Mouse (Mus musculus) left cerebral cortex, adult 11 months (tissue): ENCODE results near the gene Secisbp2l.
A peak's percentile ranks its signal among the peaks of the same experiment; 100 is the strongest.

Experiments
- DNase-seq: peaks from one replicate; pipeline ENCODE4 v3.0.0; 2022; ENCODE audit warnings: low spot score

The Secisbp2l gene

DNA sequence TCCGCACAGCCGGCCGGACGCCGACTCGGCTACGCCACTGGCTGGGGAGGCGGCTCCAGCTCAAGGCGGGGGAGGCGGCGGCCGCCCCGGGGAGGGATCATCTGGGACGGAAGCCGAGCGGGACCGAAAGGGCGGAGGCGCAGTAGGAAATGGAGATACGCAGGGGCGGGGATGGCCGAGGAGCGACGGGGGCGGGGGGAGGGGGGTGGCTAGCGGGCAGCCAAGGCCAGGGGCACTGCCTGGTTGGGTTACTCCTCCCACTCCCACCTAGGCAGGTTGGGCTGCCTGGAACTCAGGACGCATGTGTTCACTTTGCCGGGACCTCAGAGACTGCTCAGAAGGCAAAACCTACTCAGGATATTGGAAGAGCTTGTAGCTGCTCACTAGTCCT, at the start of gene Secisbp2l:
Gene Secisbp2l, minus strand, starts transcription at position 152 of the 391 bp plus-strand sequence.
- DNase-seq = peak; percentile 89

DNA sequence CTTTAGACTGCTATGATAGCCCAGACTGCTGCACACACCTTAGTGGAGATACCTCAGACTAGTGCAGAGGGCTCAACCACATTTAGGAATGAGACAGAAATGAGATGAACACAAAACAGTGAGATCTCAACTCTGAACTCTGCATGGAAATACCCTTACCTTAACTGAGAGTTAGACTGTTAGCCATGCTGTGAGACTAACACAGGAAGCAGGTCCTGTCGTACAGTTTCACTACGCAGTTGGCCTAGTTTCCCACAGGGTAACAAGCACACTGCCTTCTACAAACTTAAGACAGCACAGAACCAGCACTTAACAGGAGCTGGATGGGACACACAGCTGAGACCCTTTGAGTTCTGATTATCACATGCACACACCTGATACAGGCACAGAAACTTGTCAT, 47.3 kb upstream of the Secisbp2l start:
- no peak for DNase-seq

DNA sequence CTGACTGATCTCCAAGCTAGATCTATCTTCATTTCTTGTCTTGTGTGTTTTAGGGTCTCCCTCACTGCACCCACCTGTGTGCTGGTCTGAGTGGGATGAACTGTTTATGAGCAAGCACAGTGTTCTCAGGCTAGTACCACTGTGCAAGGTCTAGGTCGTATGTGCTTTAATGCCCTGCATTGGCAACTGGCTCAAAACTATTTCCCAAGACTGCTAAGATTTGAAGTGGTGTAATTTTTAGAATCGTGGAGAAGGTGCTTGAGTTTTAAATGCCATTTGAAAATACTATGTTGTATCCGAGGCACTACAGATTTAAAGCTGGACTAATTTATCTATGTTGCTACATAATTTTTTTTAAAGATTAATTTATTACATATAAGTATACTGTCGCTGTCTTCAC, 45.2 kb upstream of the Secisbp2l start:
- DNase-seq = no peak

DNA sequence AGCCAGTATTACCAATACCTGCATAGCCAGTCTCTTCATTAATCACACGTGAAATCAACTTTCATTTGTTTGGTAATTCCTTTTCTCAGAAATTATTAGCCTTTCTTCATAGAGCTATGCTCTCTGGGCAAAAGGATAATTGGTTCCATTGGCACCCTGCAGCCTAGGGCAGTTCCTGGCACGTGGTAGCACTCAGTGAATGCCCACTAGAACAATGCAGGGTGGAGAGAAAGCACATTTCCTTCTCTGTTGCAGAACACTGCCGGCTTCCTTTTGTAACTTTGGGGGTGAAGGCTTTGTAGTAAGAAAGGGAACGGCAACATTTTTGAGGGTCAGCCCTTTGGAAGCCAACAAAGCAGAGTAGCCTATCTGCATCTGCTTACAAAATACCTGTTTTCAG, 43.5 kb upstream of the Secisbp2l start:
- DNase-seq = no peak

DNA sequence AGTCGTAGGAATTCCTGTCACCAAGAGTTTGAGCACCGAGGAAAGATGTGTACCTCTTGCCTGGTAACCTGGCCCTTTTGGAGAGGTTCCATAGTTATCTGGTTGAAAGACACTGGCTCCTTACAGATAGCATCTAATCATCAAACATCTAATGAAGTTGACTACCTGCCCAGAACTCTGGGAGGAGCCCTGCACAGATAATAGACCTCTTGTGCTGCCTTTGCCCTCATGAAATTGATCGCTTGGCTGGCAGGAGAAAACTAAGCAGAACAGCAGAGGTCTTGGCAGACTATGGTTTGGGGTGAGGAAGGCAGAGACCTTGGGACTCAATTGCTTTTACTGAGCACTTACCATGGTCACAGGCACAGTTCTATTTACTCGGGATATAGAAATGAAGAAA, 37.7 kb upstream of the Secisbp2l start:
- no peak for DNase-seq

DNA sequence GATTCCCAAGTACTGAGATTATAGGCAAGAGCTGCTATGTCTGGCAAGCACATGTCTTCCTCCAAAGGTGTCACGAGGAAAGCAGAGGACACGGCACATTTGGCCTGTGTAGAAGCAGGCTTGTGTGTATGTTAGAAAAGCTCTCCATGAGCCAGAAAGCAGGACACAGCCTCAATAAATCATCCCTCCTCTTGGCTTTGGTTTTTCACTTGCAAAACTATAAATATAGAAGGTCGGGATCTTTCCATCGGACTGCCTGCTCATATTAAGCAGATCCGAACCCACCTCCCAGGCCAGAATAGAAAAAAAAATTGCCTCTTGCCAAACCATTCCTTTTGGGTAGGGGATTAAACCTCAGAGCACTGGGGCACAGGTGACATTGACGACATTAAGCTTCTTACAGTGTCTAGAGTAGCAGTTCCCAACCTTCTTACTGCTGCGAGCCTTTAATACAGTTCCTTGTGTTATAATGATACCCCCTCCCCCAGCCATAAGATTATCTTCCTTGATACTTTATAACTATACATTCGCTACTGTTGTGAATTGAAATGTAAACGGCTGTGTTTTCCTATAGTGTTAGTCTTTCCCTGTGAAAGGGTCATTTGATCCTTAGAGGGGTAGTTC, 31.4 kb upstream of the Secisbp2l start:
- DNase-seq = no peak

DNA sequence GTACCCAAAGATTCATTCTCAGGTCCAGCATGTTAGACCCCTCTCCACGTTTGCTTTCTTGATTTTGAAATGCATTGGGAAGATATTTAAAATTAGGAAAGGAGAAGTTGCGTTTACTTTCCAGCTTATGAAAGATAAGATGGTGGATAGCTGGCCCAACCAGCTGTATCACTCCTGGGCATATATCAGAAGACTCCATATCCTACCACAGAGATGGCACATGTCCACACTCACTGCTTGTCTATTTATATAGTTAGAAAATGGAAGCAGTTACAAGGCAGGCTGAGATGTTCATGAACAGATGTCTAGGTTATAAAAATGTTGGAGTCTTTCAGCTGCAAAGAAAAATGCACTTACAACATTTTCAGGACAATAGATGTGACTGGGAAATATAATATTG, 28.7 kb upstream of the Secisbp2l start:
- DNase-seq = peak; percentile 27

DNA sequence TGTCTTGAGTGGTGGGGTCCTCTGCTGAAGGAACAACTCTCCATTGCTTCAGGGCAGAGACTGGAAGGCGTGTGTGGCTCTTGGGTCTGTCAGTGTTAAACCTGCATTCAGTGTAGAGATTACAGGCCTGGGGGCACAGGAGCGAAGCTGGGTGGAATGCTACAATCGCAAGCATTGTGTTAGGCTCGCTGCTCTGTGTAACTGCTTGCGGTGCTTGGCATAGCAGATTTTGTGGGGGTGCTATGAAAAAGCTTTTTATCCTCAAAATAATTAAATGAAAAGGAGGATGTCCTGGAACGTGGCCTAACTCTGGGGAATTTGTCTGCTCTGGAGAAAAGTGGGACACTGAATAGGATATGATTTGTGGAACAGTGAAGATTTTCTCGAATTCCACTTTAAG, 26.9 kb upstream of the Secisbp2l start:
- DNase-seq = peak; percentile 37

DNA sequence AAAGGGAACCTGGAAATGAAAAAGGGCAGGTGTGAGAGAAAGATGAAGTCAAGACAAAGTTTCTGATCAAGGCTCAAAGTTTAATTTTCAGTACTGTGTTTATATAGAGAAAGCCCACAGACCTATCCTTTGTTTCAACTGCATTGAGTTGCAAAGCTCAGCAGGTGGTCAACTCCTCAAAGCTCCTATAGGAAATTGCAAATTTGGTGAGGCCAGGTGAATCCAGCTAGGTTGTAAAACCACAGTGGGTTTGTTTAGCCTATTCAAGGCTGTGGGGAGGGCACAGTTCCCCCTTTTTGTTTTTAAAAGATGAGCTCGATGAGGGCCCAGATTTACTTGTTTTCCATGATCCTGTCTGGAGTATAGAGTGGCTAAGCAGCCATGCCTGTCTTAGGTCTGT, 23.2 kb upstream of the Secisbp2l start:
- no peak for DNase-seq

DNA sequence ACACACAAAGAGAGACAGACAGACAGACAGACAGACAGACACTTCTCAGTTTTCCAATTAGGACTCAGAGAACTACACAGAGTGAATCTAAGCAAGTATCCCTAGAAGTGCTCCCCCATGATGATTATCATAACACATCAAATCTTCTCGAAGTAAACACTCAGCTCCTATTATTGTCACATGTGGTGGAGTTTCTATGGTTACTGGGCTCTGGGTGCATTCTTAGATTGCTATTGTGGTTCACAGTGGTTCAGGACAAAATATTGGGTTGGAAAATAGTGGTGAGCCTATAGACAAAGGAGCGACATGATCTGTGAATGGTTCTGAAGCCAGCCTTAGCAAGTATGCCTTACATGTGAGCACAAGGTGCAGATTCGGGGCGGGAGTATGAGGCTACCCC, 19.3 kb upstream of the Secisbp2l start:
- no peak for DNase-seq

DNA sequence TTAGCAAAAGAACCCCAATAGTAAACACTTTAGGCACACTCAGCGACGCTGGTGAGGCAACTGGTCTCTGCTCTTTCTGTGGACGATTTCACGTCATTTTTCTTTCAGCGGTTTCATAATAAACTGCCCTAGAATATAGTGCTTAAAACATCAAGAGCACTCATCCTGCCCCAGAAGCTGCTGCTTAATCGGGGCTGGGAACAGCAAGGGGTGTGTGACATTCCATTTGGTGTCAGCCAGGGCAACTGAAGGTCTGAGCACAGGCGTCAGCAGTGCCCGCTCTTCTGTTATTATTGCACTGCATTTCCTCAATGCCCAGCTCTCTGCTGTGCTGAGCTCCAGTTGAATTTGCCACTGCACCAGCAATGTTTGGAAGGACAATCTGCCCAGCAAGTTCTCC, 18.4 kb upstream of the Secisbp2l start:
- DNase-seq = no peak

DNA sequence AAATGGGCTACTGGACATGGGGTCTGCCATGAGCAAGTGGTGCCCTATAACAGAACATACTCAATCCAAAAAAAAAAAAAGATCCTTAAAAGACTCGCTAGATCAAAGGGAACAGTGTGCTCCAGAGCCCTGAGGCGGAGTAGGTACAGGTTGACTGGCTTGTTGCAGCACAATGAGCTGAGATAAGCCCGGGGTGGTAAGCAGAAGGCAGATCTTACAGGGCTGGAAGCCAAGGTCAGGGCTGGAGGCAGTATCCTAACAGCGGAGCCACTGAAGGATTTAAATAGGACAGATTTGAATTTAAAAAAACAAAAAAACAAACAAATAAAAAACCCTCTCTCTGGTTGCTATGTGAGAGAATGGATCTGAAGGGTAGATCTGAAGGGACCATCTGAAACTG, 17.8 kb upstream of the Secisbp2l start:
- no peak for DNase-seq

DNA sequence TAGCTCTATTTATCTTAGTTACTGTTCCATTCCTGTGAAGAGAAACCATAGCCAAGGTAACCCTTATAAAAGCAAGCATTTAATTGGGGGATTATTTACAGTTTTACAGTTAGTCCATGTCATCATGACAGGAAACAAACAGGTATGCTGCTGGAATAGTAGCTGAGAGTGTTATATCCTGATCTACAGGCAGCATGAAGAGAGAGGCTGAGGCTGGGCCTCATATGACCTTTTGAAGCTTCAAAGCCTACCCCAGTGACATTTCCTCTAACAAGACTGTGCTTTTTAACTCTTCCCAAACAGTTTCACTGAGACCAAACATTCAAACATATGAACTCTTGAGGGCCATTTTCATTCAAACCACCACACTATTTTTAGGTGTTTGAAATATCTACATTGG, 15.2 kb upstream of the Secisbp2l start:
- DNase-seq = no peak

DNA sequence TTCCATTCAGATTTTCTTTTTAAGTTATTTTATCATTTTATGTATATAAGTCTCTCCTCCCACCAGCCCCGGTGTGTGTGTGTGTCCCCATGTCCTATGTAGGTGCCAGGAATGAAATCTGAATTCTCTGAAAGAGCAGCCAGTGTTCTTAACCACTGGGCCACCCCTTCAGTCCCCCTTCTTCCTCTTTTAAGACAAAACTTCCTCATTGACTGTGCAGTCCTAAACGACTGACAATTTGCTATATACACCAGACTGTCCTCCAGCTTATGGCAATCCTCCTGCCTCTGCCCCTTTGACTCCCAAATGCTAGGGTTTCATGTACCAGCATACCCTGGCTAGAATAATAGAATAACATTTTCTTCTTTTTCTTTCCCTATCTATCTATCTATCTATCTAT, 12.4 kb upstream of the Secisbp2l start:
- no peak for DNase-seq

DNA sequence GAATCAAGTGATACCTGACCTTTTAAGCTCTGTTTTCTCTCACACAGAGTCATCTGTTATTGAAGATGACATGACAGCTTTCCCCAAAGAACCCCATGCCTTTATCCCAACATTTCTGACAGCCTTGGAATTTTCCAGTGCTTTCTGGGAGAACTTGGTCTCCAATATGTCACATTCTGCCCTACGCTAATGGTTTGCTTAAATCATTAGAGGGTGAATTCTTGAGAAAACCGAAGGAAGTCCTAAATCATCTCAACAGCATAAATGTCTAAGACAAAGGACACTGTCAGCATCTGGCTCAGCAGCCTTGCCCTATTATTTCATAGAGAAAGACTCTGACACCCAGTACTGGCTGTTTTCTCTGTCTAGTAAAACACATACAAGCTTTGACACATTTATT, 11.5 kb upstream of the Secisbp2l start:
- no peak for DNase-seq

DNA sequence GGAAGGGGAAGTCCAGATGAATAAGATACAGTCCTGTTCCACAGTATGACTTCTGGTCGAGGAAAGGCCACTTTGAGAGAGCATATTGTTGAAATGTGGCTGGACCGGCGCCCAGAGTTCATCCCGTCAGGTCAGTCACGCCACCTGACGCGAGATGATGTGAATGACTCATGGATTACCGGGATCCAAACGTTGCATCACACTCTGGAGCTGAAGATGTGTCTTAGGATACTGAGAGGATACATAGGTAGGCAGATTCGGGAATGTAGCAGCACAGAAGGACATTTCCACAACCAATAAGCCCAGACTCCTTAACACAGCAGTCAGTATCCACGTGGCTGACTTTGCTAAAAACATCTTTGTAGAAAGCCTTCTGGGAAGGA, 10.2 kb upstream of the Secisbp2l start:
- DNase-seq = no peak

DNA sequence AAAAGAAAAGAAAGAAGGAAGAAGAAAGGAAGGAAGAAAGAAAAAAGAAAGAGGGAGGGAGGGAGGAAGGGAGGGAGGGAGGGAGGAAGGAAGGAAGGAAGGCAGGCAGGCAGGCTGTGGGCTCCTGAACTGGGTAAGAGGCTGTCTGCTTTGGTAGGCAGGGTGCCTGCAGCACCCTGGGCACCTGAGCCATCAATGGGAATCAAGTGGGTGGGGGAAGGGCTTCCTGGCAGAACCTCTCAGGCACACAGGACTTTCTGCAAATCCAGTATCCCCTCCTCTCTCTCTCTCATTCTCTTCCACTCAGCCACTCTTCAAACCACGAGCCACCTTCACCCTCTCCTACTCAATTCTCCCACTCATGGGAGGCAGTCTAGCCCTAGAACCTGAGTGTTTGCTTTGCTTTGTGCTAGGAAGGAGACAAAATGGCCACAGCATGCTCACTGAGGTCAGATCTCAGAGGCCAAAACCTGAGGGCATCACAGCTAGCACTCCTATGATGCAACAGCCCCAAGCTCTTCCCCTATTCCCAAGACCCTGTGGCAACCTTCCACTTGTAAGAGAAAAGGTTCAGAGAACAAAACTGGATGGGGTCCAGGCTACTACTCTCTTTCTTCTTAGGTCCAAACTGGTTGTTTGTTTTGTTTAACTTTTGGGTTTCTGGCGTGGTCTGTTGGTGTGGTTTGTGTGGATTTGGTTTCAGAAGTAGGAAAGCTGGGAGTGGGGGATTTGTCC, 9.6 kb upstream of the Secisbp2l start:
- no peak for DNase-seq

DNA sequence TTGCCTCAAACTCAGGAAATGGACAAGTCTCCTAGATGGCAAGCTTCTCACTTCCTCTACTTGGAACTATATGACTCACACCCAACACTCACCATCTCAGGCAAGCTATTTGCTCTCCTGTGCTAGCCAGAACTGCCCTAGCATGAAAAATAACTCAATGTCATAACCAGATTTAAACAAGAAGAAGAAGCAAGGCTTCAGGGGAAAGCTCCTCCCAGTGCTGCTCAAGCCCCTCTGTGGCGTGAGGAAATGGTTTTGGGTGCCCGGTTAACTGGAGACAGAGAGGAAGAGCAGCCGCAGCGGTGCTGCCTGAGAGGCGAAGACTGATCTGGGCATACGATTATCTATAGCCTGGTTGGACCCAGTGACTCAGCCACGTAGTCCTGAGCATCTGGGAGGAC, 8.8 kb upstream of the Secisbp2l start:
- DNase-seq = no peak

DNA sequence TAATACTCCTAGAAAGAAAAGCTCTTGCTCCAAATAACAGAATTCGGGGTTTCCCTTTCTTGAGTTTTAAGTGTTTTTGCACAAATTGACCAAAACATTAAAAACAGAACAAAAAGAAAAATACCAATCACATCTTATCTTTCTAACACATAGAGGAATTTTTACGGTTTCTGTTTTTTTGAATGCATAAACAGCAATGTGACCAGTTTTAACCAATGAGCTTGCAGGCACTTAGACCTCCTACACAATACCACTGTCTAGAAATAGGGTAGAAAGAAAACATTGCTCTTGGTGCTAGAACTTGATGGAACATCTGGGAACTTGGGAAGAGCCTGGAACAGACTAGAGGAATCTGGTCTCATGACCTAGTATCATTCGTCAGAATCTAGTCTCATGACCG, 7.6 kb upstream of the Secisbp2l start:
- no peak for DNase-seq

DNA sequence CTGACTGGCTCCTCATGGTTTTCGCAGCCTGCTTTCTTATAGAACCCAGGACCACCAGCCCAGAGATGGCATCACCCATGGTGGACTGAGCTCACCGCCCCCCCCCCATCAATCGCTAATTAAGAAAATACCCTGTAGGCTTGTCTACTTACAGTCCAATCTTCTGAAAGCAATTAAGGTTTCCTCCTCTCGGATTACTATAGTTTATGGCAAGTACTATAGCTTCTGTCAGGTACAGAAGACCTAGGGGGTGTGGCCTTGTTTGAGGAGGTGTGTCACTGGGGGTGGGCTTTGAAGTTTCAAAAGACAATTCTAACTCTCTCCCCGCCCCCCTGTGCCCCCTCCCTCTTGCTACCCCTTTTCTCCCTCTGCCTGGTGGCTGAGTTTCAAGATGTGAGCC, 6.6 kb upstream of the Secisbp2l start:
- DNase-seq = no peak

DNA sequence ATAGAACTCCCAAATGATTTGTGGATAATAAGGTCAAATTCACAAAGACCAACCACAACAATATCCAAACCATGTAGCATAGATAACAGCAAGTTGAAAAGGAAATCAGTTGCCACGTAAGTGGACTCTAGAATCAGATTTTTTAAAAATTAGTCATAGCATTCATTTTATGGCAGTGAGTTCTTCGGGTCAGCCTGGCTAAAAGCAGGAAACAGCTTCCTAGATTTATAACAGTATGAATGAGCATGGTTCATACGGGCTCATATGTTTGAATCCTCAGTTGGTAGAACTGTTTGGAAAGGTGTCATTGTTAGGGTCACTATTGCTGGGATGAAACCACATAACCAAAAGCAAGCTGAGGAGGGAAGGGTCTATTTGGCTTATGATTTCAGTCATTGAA, 6.1 kb upstream of the Secisbp2l start:
- no peak for DNase-seq

DNA sequence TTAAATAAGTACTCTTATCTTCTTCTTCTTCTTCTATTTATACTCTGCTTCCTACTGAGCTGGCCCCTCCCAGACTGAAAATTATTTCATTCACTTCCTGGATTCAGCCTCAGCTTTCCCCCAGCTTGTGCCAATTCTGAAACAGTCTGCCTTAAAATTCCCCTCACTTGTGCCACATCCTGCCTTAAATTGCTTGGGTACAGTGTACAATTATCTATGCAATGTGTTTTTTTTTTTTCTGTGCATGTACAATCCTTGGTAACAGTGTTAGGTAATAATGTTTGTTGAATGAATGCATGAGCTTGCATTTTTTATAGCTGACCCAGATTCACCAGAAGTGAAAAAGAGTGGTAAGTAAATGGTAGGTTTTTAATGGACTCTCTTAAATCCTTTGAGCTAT, 5.7 kb upstream of the Secisbp2l start:
- no peak for DNase-seq

DNA sequence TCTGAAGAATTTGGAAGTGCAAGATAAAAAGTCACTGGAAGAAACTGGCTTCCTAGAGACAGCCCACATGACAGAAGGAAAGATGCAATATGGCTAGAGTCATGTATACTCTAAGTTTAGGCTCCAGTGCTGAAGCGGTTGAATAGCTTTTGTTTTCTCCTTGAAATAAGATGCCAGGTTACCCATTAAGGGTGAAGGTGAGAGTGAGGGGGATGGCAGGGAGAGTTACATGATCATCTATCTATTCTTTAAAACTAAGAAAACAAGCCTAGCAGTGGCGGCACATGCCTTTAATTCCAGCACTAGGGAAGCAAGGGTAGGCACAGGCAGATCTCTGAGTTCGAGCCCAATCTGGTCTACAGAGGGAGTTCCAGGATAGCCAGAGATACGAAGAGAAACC, 2.4 kb upstream of the Secisbp2l start:
- no peak for DNase-seq

DNA sequence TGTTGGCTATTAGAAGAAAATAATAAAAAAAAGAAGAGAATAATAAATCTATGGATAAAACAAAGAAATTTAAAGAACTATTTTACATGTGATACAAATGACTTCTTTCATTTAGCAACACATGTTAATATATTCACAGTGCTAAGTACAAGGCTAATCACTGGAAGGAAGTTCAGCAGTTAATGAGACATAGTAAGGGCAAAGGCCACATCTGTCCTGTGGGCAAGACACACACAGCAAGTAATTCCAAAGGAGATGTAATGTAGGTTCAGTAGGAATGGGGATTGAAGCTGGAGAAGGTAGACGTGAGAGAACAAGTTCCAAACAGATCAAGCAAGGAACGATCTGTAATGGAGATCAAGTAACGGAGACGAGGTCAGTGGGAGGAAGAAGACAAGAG, 1.7 kb upstream of the Secisbp2l start:
- no peak for DNase-seq
